ENCODE assay signal across 11 mouse cellular contexts in the genomic region with DNA sequence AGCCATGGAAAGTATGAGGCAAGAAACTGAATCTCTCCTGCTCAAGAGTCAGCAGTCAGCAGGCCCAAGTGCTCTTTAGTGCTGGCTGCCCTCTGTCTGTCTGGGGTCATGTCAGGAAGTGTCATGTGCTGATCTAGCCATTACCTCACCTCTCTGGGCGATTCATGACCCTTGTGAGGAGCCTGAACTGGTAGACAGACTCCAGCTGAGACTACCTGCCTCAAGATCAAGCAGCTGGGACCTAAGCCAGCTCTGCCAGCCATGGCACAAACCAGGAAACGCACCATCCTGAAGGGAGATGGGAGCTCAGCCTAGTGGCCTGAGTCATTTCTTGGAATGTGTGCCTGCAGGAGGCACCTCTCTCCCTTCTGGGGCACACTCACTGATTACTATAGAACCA.
DNase-seq lines count a peak whose midpoint lies in the region; ATAC-seq and TF ChIP-seq lines count a peak whose summit lies in the region.
"Had no signal": no experiment of that assay in that cellular context is flagged by ENCODE, and none has a peak within 500 bp of the region (broad histone marks: within the 10 kb centered on the region; RNA-seq: fewer than 3 reads in every experiment).

No protein-coding gene starts in this region.

- TF ChIP-seq POLR2A in limb, embryonic 14.5 days (IDR thresholded peaks at IDR 0.05; ENCODE audit: borderline replicate concordance, extremely low read depth, insufficient read depth, insufficient read length), result no peak

- no peak overlapping the region for H3K4me2 ChIP-seq in intestine, embryonic 14.5 days (ENCODE audit: low read length)
- no peak overlapping the region for H3K4me2 ChIP-seq in limb, embryonic 14.5 days (replicated peaks; ENCODE audit: low read depth, low read length, severe bottlenecking)
- H3K4me2 ChIP-seq in liver, embryonic 11.5 days, result no peak overlapping the region
- H3K4me2 ChIP-seq in forebrain, embryonic 13.5 days, result no peak overlapping the region

- H3K4me1 ChIP-seq in intestine, embryonic 14.5 days (replicated peaks; ENCODE audit: control insufficient read depth, insufficient read depth, low read length), result peaks cover 7% of the 10 kb centered on the region; the same call in 1 of the 2 replicates
- H3K4me1 ChIP-seq in limb, embryonic 14.5 days (ENCODE audit: control insufficient read depth, insufficient read depth, low read length), result peaks cover 14% of the 10 kb centered on the region
- no peaks in the 10 kb centered on the region for H3K4me1 ChIP-seq in liver, embryonic 11.5 days (replicated peaks; ENCODE audit: control insufficient read depth, insufficient read depth, low read length)
- peaks cover 18% of the 10 kb centered on the region for H3K4me1 ChIP-seq in forebrain, embryonic 13.5 days

- no peaks in the 10 kb centered on the region for H3K36me3 ChIP-seq in intestine, embryonic 14.5 days (ENCODE audit: control insufficient read depth, insufficient read depth, low read length)
- H3K36me3 ChIP-seq in limb, embryonic 14.5 days (ENCODE audit: control insufficient read depth, insufficient read depth, low read length), result no peaks in the 10 kb centered on the region
- no peaks in the 10 kb centered on the region for H3K36me3 ChIP-seq in liver, embryonic 11.5 days (ENCODE audit: control insufficient read depth, insufficient read depth, low read length)
- no peaks in the 10 kb centered on the region for H3K36me3 ChIP-seq in forebrain, embryonic 13.5 days (ENCODE audit: poor library complexity, severe bottlenecking)

- no peak overlapping the region for H3K9ac ChIP-seq in intestine, embryonic 14.5 days (ENCODE audit: low read length)
- H3K9ac ChIP-seq in limb, embryonic 14.5 days (ENCODE audit: low read depth, low read length, severe bottlenecking), result no peak overlapping the region
- no peak overlapping the region for H3K9ac ChIP-seq in liver, embryonic 11.5 days (ENCODE audit: low read depth, low read length)
- H3K9ac ChIP-seq in forebrain, embryonic 13.5 days, result no peak overlapping the region

- no peaks in the 10 kb centered on the region for H3K9me3 ChIP-seq in intestine, embryonic 14.5 days (ENCODE audit: control insufficient read depth, low read length)
- H3K9me3 ChIP-seq in limb, embryonic 14.5 days (ENCODE audit: control insufficient read depth, low read length), result no peaks in the 10 kb centered on the region
- no peaks in the 10 kb centered on the region for H3K9me3 ChIP-seq in liver, embryonic 11.5 days (ENCODE audit: control insufficient read depth, low read length)
- no peaks in the 10 kb centered on the region for H3K9me3 ChIP-seq in forebrain, embryonic 13.5 days (replicated peaks)

- peak; percentile 34 for DNase-seq in ovary, adult 18-20 months (ENCODE audit: low spot score)
- DNase-seq in ovary, postnatal 14 days (ENCODE audit: low spot score), result no peak
- no peak for DNase-seq in intestine, embryonic 14.5 days (ENCODE audit: low spot score)
- no peak for DNase-seq in limb, embryonic 14.5 days (ENCODE audit: low spot score)
- peak; percentile 49 for DNase-seq in yolk sac, embryonic 10.5 days (ENCODE audit: low spot score)
- no peak for DNase-seq in liver, embryonic 11.5 days (ENCODE audit: low spot score)
- DNase-seq: cerebellum, adult 8-10 months; right cerebral cortex, adult 18-20 months; thymus, adult 2 months had no signal

- ATAC-seq in intestine, embryonic 14.5 days (replicated peaks; ENCODE audit: low FRiP score, low TSS enrichment, low read depth), result 0 out of 2 replicates have a peak, but pooled peaks have one; percentile 61
- no peak for ATAC-seq in limb, embryonic 14.5 days (ENCODE audit: low FRiP score, low read depth)
- ATAC-seq in liver, embryonic 11.5 days (replicated peaks; ENCODE audit: low FRiP score), result no peak
- no peak for ATAC-seq in forebrain, embryonic 13.5 days
- ATAC-seq: inflammation-experienced regulatory T-cells, adult 6 months had no signal

- H3K27me3 ChIP-seq in intestine, embryonic 14.5 days (replicated peaks; ENCODE audit: control insufficient read depth, insufficient read depth, low read length), result no peaks in the 10 kb centered on the region
- H3K27me3 ChIP-seq in limb, embryonic 14.5 days (ENCODE audit: control insufficient read depth, insufficient read depth, low read length), result no peaks in the 10 kb centered on the region
- no peaks in the 10 kb centered on the region for H3K27me3 ChIP-seq in liver, embryonic 11.5 days (replicated peaks; ENCODE audit: control insufficient read depth, insufficient read depth, low read length)
- H3K27me3 ChIP-seq in forebrain, embryonic 13.5 days, result no peaks in the 10 kb centered on the region

- no peak overlapping the region for H3K4me3 ChIP-seq in intestine, embryonic 14.5 days (ENCODE audit: low read depth, low read length)
- no peak overlapping the region for H3K4me3 ChIP-seq in limb, embryonic 14.5 days (replicated peaks; ENCODE audit: low read length)
- H3K4me3 ChIP-seq in liver, embryonic 11.5 days (ENCODE audit: low read depth, low read length), result no peak overlapping the region
- H3K4me3 ChIP-seq in forebrain, embryonic 13.5 days, result no peak overlapping the region

- H3K27ac ChIP-seq in intestine, embryonic 14.5 days (ENCODE audit: low read depth), result no peak overlapping the region
- H3K27ac ChIP-seq in limb, embryonic 14.5 days (replicated peaks; ENCODE audit: low read depth, low read length), result 0 out of 2 replicates have a peak overlapping the region, but pooled peaks have one; percentile 19
- H3K27ac ChIP-seq in liver, embryonic 11.5 days (ENCODE audit: low read depth, low read length), result no peak overlapping the region
- no peak overlapping the region for H3K27ac ChIP-seq in forebrain, embryonic 13.5 days

- 50% methylated on average over 2 of the region's 2 CpGs for WGBS in intestine, embryonic 14.5 days
- WGBS in limb, embryonic 14.5 days, result 51% methylated on average over 2 of the region's 2 CpGs
- WGBS in liver, embryonic 11.5 days, result 43% methylated on average over 2 of the region's 2 CpGs
- 33% methylated on average over 2 of the region's 2 CpGs for WGBS in forebrain, embryonic 13.5 days

Comparison
In these comparisons a context has a peak if more than half of its experiments do, and no peak if none do; other contexts are left out.
1. DNase-seq: peak in ovary, adult 18-20 months (single experiment) and yolk sac, embryonic 10.5 days (single experiment); none in ovary, postnatal 14 days (single experiment), intestine, embryonic 14.5 days (single experiment), limb, embryonic 14.5 days (single experiment) and liver, embryonic 11.5 days (single experiment).